Mouse (Mus musculus) heart, embryonic 14.5 days (tissue): ENCODE results near the gene Mcu. TPM values are rescaled to one million over a fixed set of nuclear protein-coding genes. Genes with fewer than 3 reads are reported as not detected.

Experiments
- ATAC-seq: fragments of 200-750 bp; cut with Nextera tagmentation; 2 replicates; pipeline ENCODE4 v1.8.0; 2017; ENCODE audit warnings: low read depth, moderate TSS enrichment; ENCODE audit not compliant: insufficient number of reproducible peaks, insufficient read depth, low FRiP score
- H3K27ac ChIP-seq, 2 experiments: fragments of 200-500 bp in 1 of 2; fragments of 300-500 bp in 1 of 2; sonication (generic) in 1 of 2; replicated peaks in 1 of 2; 2 replicates each; pipeline ENCODE4 v1.5.1; 2012 to 2014; ENCODE audit warnings: low read depth in 2 of 2, low read length in 2 of 2, control low read depth in 1 of 2, mild to moderate bottlenecking in 1 of 2, mixed read lengths in 1 of 2; ENCODE audit not compliant: control insufficient read depth in 1 of 2, insufficient read depth in 1 of 2
- H3K27me3 ChIP-seq: fragments of 300-500 bp; sonication (generic); 2 replicates; pipeline ENCODE4 v1.6.1; 2014; ENCODE audit warnings: mild to moderate bottlenecking, low read length, control low read depth; ENCODE audit not compliant: control insufficient read depth, insufficient read depth
- H3K36me3 ChIP-seq: fragments of 300-500 bp; sonication (generic); 2 replicates; pipeline ENCODE4 v1.6.1; 2014; ENCODE audit warnings: mild to moderate bottlenecking, control low read depth, low read length, mixed read lengths; ENCODE audit not compliant: control insufficient read depth, insufficient read depth
- H3K4me1 ChIP-seq, 2 experiments: fragments of 200-500 bp in 1 of 2; fragments of 300-500 bp in 1 of 2; sonication (generic) in 1 of 2; 2 replicates each; pipeline ENCODE4 v1.6.1; 2012 to 2014; ENCODE audit warnings: low read length in 2 of 2, control low read depth in 1 of 2, mixed read lengths in 1 of 2; ENCODE audit not compliant: control insufficient read depth in 2 of 2, insufficient read depth in 2 of 2
- H3K4me2 ChIP-seq: fragments of 300-500 bp; sonication (generic); 2 replicates; pipeline ENCODE4 v1.6.1; 2014; ENCODE audit warnings: mild to moderate bottlenecking, low read length
- H3K4me3 ChIP-seq, 2 experiments: fragments of 200-500 bp in 1 of 2; fragments of 300-500 bp in 1 of 2; sonication (generic) in 1 of 2; 2 replicates each; pipeline ENCODE4 v1.5.1; 2012 to 2014; ENCODE audit warnings: low read length in 2 of 2, mild to moderate bottlenecking in 2 of 2, control low read depth in 1 of 2, low read depth in 1 of 2, moderate library complexity in 1 of 2; ENCODE audit not compliant: control insufficient read depth in 1 of 2, insufficient read depth in 1 of 2
- H3K9ac ChIP-seq: fragments of 300-500 bp; sonication (generic); 2 replicates; pipeline ENCODE4 v1.6.1; 2014; ENCODE audit warnings: mild to moderate bottlenecking, low read length
- H3K9me3 ChIP-seq: fragments of 300-500 bp; sonication (generic); 2 replicates; pipeline ENCODE4 v1.6.1; 2016; ENCODE audit warnings: low read length, control low read depth; ENCODE audit not compliant: control insufficient read depth
- WGBS: fragments of 180-500 bp; shearing (Covaris S2); extraction: QIAGEN DNeasy Blood & Tissue Kit; methylation state at CpG from one replicate; pipeline ENCODE4 v1.1.7; 2014; 5-methylcytosine and 5-hydroxymethylcytosine counted together
- polyA plus RNA-seq: library from polyadenylated mRNA; unstranded; fragments of >200 nt; fragmentation: Nextera tagmentation; extraction: Ambion mirVana; gene quantifications from 2 replicates; pipeline ENCODE4 v1.2.1, GENCODE M21; 2014

Gene Mcu
- 28.1 and 28.8 TPM in 2 replicates for polyA plus RNA-seq

DNA sequence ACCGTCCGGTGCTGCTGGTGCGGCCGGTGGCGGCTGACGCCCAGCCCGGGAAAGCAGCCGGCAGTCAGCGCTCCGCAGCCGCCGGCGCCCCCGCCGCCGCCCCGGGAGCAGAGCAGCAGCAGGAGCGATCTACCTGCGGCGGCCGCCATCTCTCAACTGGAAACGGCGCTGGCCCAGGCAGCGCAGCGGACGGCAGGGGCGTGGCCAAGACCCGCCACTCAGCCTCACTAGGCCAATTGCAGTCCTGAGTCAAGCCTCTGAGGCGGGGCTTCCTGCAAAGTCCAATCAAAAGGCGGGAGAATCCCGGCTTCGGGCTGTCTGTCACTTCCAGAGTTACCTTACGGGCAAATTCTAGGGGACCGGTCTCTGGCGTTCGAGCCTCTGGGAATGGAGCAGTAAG, at the start of gene Mcu:
Mcu (minus strand) TSS at position 171 of the 400 bp plus-strand sequence.
- peak within 1 kb of the TSS; percentile 95 to 96 for H3K4me3 ChIP-seq
- peaks cover 8 to 18% of the 10 kb centered on the region in 2 experiments for H3K4me1 ChIP-seq
- peak within 1 kb of the TSS; percentile 76 for H3K4me2 ChIP-seq
- ATAC-seq = peak; percentile 99
- no peaks in the 10 kb centered on the region for H3K27me3 ChIP-seq
- H3K36me3 ChIP-seq = no peaks in the 10 kb centered on the region
- H3K9me3 ChIP-seq = no peaks in the 10 kb centered on the region
- peak within 1 kb of the TSS; percentile 94 for H3K9ac ChIP-seq
- H3K27ac ChIP-seq = peak within 1 kb of the TSS in 1 of 2 experiments; percentile 86; a peak in 2 of 4 replicates
- WGBS = under 1% methylated on average over 35 of the region's 36 CpGs

DNA sequence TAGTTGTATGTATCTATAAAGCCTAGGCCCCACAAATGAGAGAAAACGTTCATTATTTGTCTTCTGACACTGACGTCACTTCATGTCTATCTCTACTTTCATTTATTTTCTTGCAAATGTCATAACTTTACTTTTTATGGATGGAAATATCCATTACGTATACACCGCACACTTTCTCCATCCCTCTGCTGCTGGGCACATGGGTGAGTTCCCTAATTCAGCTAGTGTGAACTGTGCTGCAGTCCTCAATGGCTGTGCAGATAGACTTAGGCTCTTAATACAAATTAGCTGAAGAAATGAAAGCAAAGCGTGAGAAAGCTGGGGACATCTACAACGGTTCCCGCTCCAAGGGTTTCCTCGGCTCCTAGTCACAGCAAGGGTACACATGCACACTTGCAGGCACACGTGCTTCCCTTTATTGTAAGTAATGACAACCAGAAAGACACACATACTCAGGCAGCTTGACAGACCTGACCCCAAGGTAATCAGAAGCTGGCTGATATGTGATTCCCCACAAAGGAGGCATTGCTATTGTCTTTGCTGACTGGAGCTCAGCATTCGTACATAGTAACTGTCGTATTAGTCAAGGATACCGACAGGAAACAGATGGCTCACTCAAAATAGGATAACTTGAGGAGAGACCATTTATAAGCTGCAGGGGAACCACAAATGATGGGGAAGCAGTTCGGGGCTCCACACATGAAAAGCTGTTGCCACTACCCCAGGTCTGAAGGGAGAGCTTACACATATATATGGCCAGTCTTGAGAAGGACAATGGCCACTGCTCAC, 49.2 kb upstream of the Mcu start:
- no peak overlapping the region for H3K4me2 ChIP-seq
- no peak overlapping the region for H3K4me3 ChIP-seq
- H3K4me1 ChIP-seq = peaks cover 3 to 7% of the 10 kb centered on the region in 2 experiments; a peak in 2 of 4 replicates
- 55% methylated on average over 13 of the region's 13 CpGs for WGBS
- no peaks in the 10 kb centered on the region for H3K27me3 ChIP-seq
- no peaks in the 10 kb centered on the region for H3K9me3 ChIP-seq
- no peak overlapping the region for H3K9ac ChIP-seq
- no peak for ATAC-seq
- no peak overlapping the region for H3K27ac ChIP-seq
- no peaks in the 10 kb centered on the region for H3K36me3 ChIP-seq

DNA sequence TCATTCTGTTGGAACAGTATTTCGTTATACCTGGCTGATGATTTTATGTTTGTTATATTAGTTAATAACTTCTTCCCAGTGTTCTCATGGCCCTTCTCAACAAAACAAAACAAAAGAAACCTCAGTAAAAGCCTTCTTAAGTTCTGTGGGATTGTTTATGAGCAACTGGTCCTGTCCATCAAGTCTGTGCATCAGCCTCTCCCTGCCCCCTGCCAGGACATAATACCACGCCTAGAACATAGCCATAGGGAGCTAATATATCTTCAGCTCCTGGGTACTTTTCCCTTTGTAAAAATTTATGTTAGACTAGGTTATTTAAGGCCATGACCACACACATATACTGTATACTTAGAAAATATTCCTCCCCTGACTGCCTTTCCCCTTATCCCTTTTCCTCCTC, 48.3 kb upstream of the Mcu start:
- Histone ChIP-seq H3K27me3 (no peaks in the 10 kb centered on the region), H3K4me3 (no peak overlapping the region), H3K27ac (no peak overlapping the region), H3K36me3 (no peaks in the 10 kb centered on the region), H3K9ac (no peak overlapping the region), H3K4me2 (no peak overlapping the region), H3K9me3 (0 out of 2 replicates have a peak, but pooled peaks cover 4% of the 10 kb centered on the region), H3K4me1 (peaks cover 3 to 7% of the 10 kb centered on the region in 2 experiments; a peak in 2 of 4 replicates)
- no peak for ATAC-seq
- WGBS = 76% methylated on average over 2 of the region's 2 CpGs

DNA sequence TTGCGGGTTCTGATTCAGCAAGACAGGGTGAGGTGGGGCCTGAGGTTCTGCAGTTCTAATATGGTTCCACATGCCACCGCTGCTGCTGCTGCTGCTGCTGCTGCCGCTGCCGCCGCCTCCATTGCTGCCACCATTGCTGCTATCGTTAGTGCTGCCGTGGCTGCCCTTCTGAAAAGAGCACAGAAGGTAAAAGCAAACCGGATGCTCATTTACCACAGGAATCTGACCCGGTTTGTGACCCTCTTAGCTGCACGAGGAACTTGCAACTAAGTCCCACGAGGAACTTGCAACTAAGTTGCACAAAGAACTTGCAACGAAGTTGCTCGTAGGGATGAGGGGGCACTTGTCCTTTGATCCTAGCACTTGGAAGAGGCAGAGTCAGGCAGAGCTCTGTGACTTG, 40.3 kb upstream of the Mcu start:
- 0 out of 2 replicates have a peak, but pooled peaks cover 4% of the 10 kb centered on the region for H3K9me3 ChIP-seq
- H3K4me3 ChIP-seq = no peak overlapping the region
- ATAC-seq = no peak
- WGBS = 80% methylated on average over 13 of the region's 13 CpGs
- H3K36me3 ChIP-seq = no peaks in the 10 kb centered on the region
- H3K9ac ChIP-seq = no peak overlapping the region
- H3K27ac ChIP-seq = no peak overlapping the region
- H3K4me2 ChIP-seq = no peak overlapping the region
- H3K27me3 ChIP-seq = no peaks in the 10 kb centered on the region
- no peaks in the 10 kb centered on the region for H3K4me1 ChIP-seq

DNA sequence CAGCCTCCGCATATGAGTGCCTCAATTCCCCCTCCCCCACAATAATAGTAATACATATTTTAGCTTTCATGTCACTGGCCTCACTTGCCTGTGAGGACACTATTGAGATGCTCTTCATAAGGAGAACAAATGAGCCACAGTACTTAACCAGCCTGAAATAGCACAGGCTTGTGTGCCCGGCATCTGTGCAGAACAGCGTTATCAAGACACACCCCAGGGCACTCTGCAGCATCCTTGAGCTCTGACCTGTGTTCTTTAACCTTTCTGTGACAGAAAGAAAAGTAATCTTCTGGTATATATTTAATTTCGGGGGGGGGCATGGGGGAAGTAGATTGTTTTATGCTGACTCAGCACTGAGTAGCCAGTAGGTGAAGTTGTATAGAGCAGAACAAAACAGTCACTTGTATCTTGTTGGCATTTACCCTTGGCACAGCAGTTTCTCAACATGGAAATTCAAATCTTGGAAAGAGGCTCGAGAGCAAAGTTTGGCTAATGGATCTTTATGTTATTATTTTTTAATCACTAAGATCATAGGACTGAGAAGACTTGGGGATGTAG, 30.4 kb upstream of the Mcu start:
- ATAC-seq = no peak
- no peaks in the 10 kb centered on the region for H3K9me3 ChIP-seq
- no peak overlapping the region for H3K4me3 ChIP-seq
- H3K27me3 ChIP-seq = no peaks in the 10 kb centered on the region
- H3K9ac ChIP-seq = no peak overlapping the region
- H3K4me1 ChIP-seq = peaks cover 0 to 3% of the 10 kb centered on the region in 2 experiments; a peak in 2 of 4 replicates
- no peak overlapping the region for H3K27ac ChIP-seq
- no peak overlapping the region for H3K4me2 ChIP-seq
- H3K36me3 ChIP-seq = no peaks in the 10 kb centered on the region
- 53% methylated on average over 5 of the region's 5 CpGs for WGBS

DNA sequence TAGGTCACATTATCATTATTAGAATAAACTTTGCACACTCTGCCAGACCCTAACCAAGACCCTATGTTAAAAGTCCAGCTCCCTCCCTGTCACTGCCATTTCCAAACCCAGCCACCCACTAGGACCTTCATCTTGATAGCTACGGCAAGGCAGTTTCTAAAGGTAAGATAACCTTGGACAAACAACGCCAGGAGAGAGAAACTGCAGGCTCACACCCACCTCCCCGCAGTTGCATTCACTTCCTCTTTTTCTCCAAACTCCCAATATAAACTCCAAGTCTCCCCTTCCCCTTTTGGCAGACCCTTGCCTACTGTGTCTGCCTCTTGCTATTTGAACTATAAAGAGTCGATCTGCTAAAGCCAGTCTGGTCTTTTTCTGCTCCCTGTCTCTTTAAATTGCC, 28.7 kb upstream of the Mcu start:
- H3K9me3 ChIP-seq = no peaks in the 10 kb centered on the region
- H3K27ac ChIP-seq = no peak overlapping the region
- H3K9ac ChIP-seq = no peak overlapping the region
- peaks cover 0 to 3% of the 10 kb centered on the region in 2 experiments; a peak in 2 of 4 replicates for H3K4me1 ChIP-seq
- no peak for ATAC-seq
- no peak overlapping the region for H3K4me3 ChIP-seq
- no peak overlapping the region for H3K4me2 ChIP-seq
- no peaks in the 10 kb centered on the region for H3K27me3 ChIP-seq
- H3K36me3 ChIP-seq = no peaks in the 10 kb centered on the region
- WGBS = 36% methylated on average over 4 of the region's 4 CpGs

DNA sequence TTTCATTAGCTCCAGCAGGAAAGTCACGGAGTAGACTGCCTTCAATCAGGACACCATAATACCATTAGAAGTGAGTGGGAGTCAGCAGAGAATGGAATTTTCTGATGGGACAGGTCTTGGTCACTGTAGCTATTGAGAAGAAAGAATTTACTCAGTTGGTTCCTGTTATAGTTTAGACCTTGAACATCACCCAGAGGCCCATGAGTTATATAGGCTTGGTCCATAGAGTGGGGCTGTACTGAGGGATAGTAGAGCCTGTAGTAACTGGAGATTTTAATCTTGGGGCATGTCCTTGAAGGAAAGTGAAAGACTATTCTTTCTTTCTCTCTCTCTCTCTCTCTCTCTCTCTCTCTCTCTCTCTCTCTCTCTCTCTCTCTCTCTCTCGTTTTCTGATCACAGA, 28.2 kb upstream of the Mcu start:
- Histone ChIP-seq H3K4me1 (peaks cover 0 to 3% of the 10 kb centered on the region in 2 experiments; a peak in 2 of 4 replicates), H3K9me3 (no peaks in the 10 kb centered on the region), H3K36me3 (no peaks in the 10 kb centered on the region), H3K4me3 (no peak overlapping the region), H3K4me2 (no peak overlapping the region), H3K27me3 (no peaks in the 10 kb centered on the region), H3K9ac (no peak overlapping the region), H3K27ac (no peak overlapping the region)
- ATAC-seq = no peak
- WGBS = 68% methylated on average over 2 of the region's 2 CpGs
